Mouse (Mus musculus) heart, postnatal 4 days (tissue): ENCODE results near the gene Rps6ka2. TPM values are rescaled to one million over a fixed set of nuclear protein-coding genes. Genes with fewer than 3 reads are reported as not detected.

Experiments used
- total RNA-seq, 2 experiments: library from RNA; stranded (reverse); gene quantifications; 2 replicates each; pipeline ENCODE4 v1.2.3; 2021

The Rps6ka2 gene
- total RNA-seq, 2 experiments from 2014 or later = 26.2 to 31.1 TPM

Other genes starting within 250 kb of the Rps6ka2 start
- 10 to 100 TPM; 52.6 to 55.3 TPM for gene Rsph3b, start 221.4 kb upstream of the Rps6ka2 start, total RNA-seq
- gene Tagap1, start 209.0 kb upstream of the Rps6ka2 start, total RNA-seq = 10 to 100 TPM; 12.1 to 13.0 TPM
- 100 to 1,000 TPM; 167 to 181 TPM for gene Rnaset2b, start 199.5 kb upstream of the Rps6ka2 start, total RNA-seq
- gene Gm49721, start 191.2 kb upstream of the Rps6ka2 start, total RNA-seq = not detected
- gene Gm1604a, start 144.5 kb upstream of the Rps6ka2 start, total RNA-seq = not detected
- gene Tcp10a, start 154.5 kb downstream of the Rps6ka2 start, total RNA-seq = not detected
- gene Ttll2, start 182.6 kb downstream of the Rps6ka2 start, total RNA-seq = not detected
- not detected for gene Gm49630, start 201.9 kb downstream of the Rps6ka2 start, total RNA-seq
- gene Unc93a2, start 215.3 kb downstream of the Rps6ka2 start, total RNA-seq = not detected